Mouse (Mus musculus): Measurements from ENCODE around the gene Tsen54. TPM values are rescaled to one million over a fixed set of nuclear protein-coding genes. Genes with fewer than 3 reads are reported as not detected.

Gene Tsen54
- polyA plus RNA-seq, 1 experiment from 2014 or later: 20.5 TPM

DNA sequence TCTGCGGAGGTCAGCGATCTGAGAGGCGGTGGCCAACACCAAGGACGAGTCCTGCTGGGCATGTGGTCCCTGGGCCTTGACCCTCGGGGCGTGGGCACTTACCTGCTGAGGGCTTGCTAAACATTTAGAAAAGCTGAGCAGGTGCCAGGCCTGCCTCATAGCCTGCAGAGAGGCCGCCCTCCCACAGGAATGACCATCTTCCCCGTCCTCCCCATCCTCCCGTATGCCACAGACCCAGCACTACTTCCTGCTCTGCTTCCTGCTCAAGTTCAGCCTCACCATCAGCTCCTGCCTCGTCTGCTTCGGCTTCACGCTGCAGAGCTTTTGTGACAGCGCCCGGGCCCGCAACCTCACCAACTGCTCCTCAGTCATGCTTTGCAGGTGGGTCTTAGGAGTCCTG is 17.6 kb upstream of the Tsen54 start:
- WGBS: 88% methylated on average over 15 of the region's 15 CpGs
- no peaks in the 10 kb centered on the region for H3K9me3 ChIP-seq (ENCODE audit: control insufficient read depth, low read length)
- H3K27me3 ChIP-seq (ENCODE audit: control insufficient read depth, insufficient read depth, low read length): no peaks in the 10 kb centered on the region
- H3K9ac ChIP-seq (replicated peaks; ENCODE audit: low read length): no peak overlapping the region
- no peaks in the 10 kb centered on the region for H3K4me1 ChIP-seq (ENCODE audit: control insufficient read depth, insufficient read depth, low read length)
- DNase-seq: no peak
- H3K4me2 ChIP-seq (ENCODE audit: low read length): no peak overlapping the region
- no peak overlapping the region for H3K27ac ChIP-seq (replicated peaks; ENCODE audit: low read depth, low read length)
- H3K36me3 ChIP-seq (ENCODE audit: control insufficient read depth, insufficient read depth, low read length): peaks cover 99% of the 10 kb centered on the region
- ATAC-seq (ENCODE audit: low FRiP score, low TSS enrichment): no peak
- H3K4me3 ChIP-seq (replicated peaks; ENCODE audit: low read depth, low read length): no peak overlapping the region

DNA sequence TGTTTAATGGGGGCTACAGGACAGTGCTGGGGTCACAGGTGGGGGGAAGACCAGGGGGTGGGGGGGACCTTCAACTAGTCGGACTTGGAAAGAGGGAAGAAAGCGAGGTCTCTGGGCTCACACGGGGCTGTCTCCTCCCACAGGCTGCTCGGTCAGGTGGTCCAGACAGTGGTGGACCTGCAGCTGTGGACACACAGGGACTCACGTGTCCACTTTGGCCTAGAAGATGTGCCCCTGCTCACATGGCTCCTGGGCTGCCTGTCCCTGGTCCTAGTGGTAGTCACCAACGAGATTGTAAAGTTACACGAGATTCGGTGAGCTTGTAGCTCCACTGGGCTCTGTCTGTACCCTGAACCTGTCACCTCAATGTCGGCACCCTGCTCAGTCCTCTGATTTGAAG is 16.9 kb upstream of the Tsen54 start:
- H3K4me3 ChIP-seq (replicated peaks; ENCODE audit: low read depth, low read length): no peak overlapping the region
- 88% methylated on average over 9 of the region's 9 CpGs for WGBS
- H3K4me1 ChIP-seq (ENCODE audit: control insufficient read depth, insufficient read depth, low read length): no peaks in the 10 kb centered on the region
- no peaks in the 10 kb centered on the region for H3K9me3 ChIP-seq (ENCODE audit: control insufficient read depth, low read length)
- H3K27me3 ChIP-seq (ENCODE audit: control insufficient read depth, insufficient read depth, low read length): no peaks in the 10 kb centered on the region
- H3K36me3 ChIP-seq (ENCODE audit: control insufficient read depth, insufficient read depth, low read length): peaks cover 99% of the 10 kb centered on the region
- no peak overlapping the region for H3K4me2 ChIP-seq (ENCODE audit: low read length)
- H3K27ac ChIP-seq (replicated peaks; ENCODE audit: low read depth, low read length): no peak overlapping the region
- no peak overlapping the region for H3K9ac ChIP-seq (replicated peaks; ENCODE audit: low read length)
- no peak for ATAC-seq (ENCODE audit: low FRiP score, low TSS enrichment)
- DNase-seq: no peak

DNA sequence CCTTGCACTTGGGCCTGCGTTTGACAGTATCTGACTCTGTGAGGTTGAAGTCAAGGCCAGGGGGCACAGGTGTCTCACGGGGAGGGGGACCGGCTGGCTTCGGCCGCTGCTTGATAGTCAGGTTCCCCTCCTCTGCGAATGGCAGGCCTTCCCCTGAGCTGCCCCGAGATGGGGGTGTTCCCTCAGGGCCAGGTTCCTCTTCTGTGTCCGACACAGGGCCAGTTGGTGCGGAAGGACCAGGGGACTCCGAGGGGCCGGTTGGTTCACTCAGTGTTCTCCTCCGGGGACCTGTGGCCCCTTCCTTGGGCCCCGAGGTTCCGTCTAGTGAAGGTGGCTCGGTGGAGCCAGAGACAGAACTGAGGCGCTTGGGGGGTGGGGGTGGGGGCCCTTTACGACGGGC is 13.5 kb upstream of the Tsen54 start:
- H3K4me2 ChIP-seq (ENCODE audit: low read length): no peak overlapping the region
- H3K27me3 ChIP-seq (ENCODE audit: control insufficient read depth, insufficient read depth, low read length): no peaks in the 10 kb centered on the region
- 93% methylated on average over 18 of the region's 18 CpGs for WGBS
- H3K27ac ChIP-seq (replicated peaks; ENCODE audit: low read depth, low read length): no peak overlapping the region
- H3K9ac ChIP-seq (replicated peaks; ENCODE audit: low read length): no peak overlapping the region
- no peaks in the 10 kb centered on the region for H3K9me3 ChIP-seq (ENCODE audit: control insufficient read depth, low read length)
- H3K4me3 ChIP-seq (replicated peaks; ENCODE audit: low read depth, low read length): no peak overlapping the region
- ATAC-seq (ENCODE audit: low FRiP score, low TSS enrichment) (no peak), DNase-seq (no peak)
- peaks cover 90% of the 10 kb centered on the region for H3K36me3 ChIP-seq (ENCODE audit: control insufficient read depth, insufficient read depth, low read length)
- no peaks in the 10 kb centered on the region for H3K4me1 ChIP-seq (ENCODE audit: control insufficient read depth, insufficient read depth, low read length)

DNA sequence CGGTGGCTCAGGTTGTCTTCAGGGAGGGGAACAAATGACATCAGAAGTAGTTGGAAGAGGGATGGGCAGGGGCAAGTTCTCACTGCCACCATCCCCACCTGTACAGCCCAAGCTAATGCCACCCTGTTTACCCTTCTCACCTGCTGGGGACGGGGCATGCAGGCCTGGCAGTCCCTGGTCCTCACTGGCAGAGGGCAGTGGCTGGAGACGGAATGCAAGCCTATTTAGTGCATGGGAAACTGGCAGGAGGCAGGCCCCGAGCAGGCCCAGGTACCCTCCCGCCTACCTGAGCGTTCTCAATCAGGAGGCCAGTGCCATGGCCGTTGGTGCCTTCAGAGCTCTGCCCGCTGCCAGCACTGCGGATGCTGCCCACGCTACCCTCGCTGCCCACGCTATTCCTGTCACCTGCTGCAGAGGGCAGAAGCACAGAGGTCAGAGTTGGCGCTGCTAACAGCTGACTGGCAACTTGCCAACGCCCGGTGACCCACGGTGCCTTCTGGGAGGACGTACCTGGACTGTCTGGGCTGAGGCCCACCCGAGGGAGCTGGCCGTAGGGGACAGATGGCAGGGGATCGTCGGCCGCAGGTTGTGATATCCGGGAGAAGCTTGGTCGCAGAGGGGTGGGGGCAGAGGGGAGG is 11.3 kb upstream of the Tsen54 start:
- no peaks in the 10 kb centered on the region for H3K27me3 ChIP-seq (ENCODE audit: control insufficient read depth, insufficient read depth, low read length)

DNA sequence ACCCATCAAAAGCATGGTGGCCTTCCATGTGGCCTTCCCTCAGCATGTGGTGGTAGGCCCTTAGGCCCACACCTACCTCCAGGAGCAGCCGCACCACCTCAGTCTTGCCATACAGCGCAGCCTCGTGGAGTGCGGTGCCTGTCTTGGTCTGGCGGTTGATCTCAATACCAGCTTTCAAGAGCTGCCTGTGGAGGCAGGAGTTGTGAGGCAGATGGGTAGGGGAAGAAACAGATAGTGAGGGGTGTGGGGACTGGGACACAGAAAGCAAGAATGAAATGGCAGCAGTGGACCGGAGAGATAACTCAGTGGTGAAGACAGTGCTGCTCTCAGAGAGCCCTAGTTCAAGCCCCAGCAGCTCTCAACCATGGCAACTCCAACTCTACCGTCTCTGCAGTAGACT is 9.5 kb upstream of the Tsen54 start:
- peaks cover 21% of the 10 kb centered on the region for H3K4me1 ChIP-seq (ENCODE audit: control insufficient read depth, insufficient read depth, low read length)
- no peak for ATAC-seq (ENCODE audit: low FRiP score, low TSS enrichment)
- no peak for DNase-seq
- H3K4me3 ChIP-seq (replicated peaks; ENCODE audit: low read depth, low read length): no peak overlapping the region
- peaks cover 57% of the 10 kb centered on the region for H3K36me3 ChIP-seq (ENCODE audit: control insufficient read depth, insufficient read depth, low read length)
- no peak overlapping the region for H3K9ac ChIP-seq (replicated peaks; ENCODE audit: low read length)
- H3K27me3 ChIP-seq (ENCODE audit: control insufficient read depth, insufficient read depth, low read length): no peaks in the 10 kb centered on the region
- H3K4me2 ChIP-seq (ENCODE audit: low read length): no peak overlapping the region
- no peak overlapping the region for H3K27ac ChIP-seq (replicated peaks; ENCODE audit: low read depth, low read length)
- 98% methylated on average over 7 of the region's 7 CpGs for WGBS
- H3K9me3 ChIP-seq (ENCODE audit: control insufficient read depth, low read length): no peaks in the 10 kb centered on the region

More for the DNA sequence above, 11.3 kb upstream of the Tsen54 start:
- H3K4me3 ChIP-seq (replicated peaks; ENCODE audit: low read depth, low read length): no peak overlapping the region
- no peak for DNase-seq
- peaks cover 8% of the 10 kb centered on the region for H3K4me1 ChIP-seq (ENCODE audit: control insufficient read depth, insufficient read depth, low read length)
- ATAC-seq (ENCODE audit: low FRiP score, low TSS enrichment): no peak
- peaks cover 76% of the 10 kb centered on the region for H3K36me3 ChIP-seq (ENCODE audit: control insufficient read depth, insufficient read depth, low read length)
- H3K9me3 ChIP-seq (ENCODE audit: control insufficient read depth, low read length): no peaks in the 10 kb centered on the region
- no peak overlapping the region for H3K27ac ChIP-seq (replicated peaks; ENCODE audit: low read depth, low read length)
- H3K4me2 ChIP-seq (ENCODE audit: low read length): no peak overlapping the region
- 94% methylated on average over 24 of the region's 24 CpGs for WGBS
- H3K9ac ChIP-seq (replicated peaks; ENCODE audit: low read length): no peak overlapping the region

DNA sequence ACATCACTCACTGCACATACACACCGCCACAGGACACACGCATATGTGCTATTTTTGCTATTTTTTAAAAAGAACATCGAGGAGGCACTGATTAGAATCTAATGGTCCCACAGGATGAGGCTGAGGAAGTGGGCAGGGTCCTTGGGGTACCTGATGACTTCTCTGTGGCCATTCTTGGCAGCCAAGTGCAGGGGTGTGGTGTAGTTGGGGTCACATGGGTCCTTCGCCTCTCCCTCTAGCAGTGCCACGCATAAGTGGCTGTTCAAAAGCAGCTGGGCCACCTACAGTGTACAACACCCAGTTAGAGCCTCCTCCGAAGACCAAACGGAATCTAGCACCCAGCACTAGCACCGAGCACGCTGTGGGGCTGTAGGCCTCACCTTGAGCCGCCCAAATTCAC is 8.4 kb upstream of the Tsen54 start:
- Histone ChIP-seq H3K4me2 (ENCODE audit: low read length) (no peak overlapping the region), H3K27ac (replicated peaks; ENCODE audit: low read depth, low read length) (no peak overlapping the region)

DNA sequence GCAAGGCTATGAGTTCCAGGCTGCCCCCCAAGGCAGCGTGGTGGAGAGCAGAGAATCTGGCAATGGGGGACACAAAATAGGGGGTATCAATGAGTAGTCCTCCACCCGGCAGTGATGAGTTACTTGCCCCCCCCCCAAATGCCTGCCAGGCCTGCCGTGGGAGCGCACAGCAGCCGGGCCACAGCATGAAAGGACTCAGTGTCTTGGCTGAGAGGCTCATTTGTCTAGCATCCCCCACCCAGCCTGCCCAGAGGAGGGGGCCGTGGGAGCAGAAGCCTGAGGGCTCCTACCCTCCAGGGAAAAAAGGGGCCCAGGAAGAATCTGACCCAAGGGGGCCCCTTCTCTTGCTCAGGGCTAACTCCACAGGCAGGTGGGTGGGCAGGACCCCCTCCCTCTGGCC is 7.2 kb upstream of the Tsen54 start:
- peak overlapping the region; percentile 8; the same call in 1 of the 2 replicates for H3K4me2 ChIP-seq (ENCODE audit: low read length)
- 62% methylated on average over 6 of the region's 6 CpGs for WGBS

More for the DNA sequence above, 8.4 kb upstream of the Tsen54 start:
- Histone ChIP-seq H3K9me3 (ENCODE audit: control insufficient read depth, low read length) (no peaks in the 10 kb centered on the region), H3K4me3 (replicated peaks; ENCODE audit: low read depth, low read length) (no peak overlapping the region), H3K9ac (replicated peaks; ENCODE audit: low read length) (no peak overlapping the region), H3K4me1 (ENCODE audit: control insufficient read depth, insufficient read depth, low read length) (peaks cover 21% of the 10 kb centered on the region), H3K36me3 (ENCODE audit: control insufficient read depth, insufficient read depth, low read length) (peaks cover 50% of the 10 kb centered on the region), H3K27me3 (ENCODE audit: control insufficient read depth, insufficient read depth, low read length) (no peaks in the 10 kb centered on the region)
- 94% methylated on average over 10 of the region's 10 CpGs for WGBS
- ATAC-seq (ENCODE audit: low FRiP score, low TSS enrichment): no peak
- DNase-seq: no peak

DNA sequence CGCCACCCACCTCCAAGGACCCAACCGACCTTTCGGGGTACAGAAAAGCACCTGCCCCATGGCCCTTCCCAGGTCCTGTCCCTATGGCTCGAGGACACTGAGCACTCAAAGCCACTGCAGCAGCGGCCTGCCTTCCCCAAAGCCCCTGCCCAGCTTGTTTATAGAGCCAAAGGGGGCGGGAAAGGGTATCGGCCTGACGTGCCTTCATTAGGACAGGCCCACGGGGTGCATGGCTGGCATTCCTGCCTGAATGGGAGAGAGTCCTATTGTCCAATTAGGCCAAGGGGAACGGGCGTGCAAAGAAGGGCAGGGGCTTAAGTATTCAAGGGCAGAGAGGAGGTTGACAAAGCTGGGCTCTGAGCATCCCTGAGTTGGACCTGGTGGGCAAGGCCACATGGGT is 6.6 kb upstream of the Tsen54 start:
- H3K4me3 ChIP-seq (replicated peaks; ENCODE audit: low read depth, low read length): no peak overlapping the region
- no peaks in the 10 kb centered on the region for H3K27me3 ChIP-seq (ENCODE audit: control insufficient read depth, insufficient read depth, low read length)
- H3K27ac ChIP-seq (replicated peaks; ENCODE audit: low read depth, low read length): peak overlapping the region; percentile 61
- 62% methylated on average over 11 of the region's 11 CpGs for WGBS
- peak overlapping the region; percentile 75 for H3K4me2 ChIP-seq (ENCODE audit: low read length)
- H3K9me3 ChIP-seq (ENCODE audit: control insufficient read depth, low read length): no peaks in the 10 kb centered on the region
- peaks cover 32% of the 10 kb centered on the region for H3K4me1 ChIP-seq (ENCODE audit: control insufficient read depth, insufficient read depth, low read length)
- peak; percentile 38 for DNase-seq
- H3K9ac ChIP-seq (replicated peaks; ENCODE audit: low read length): no peak overlapping the region; the same call in 1 of the 2 replicates
- no peak for ATAC-seq (ENCODE audit: low FRiP score, low TSS enrichment)
- peaks cover 32% of the 10 kb centered on the region for H3K36me3 ChIP-seq (ENCODE audit: control insufficient read depth, insufficient read depth, low read length)

More for the DNA sequence above, 7.2 kb upstream of the Tsen54 start:
- peak overlapping the region; percentile 61; the same call in 1 of the 2 replicates for H3K27ac ChIP-seq (replicated peaks; ENCODE audit: low read depth, low read length)
- H3K9ac ChIP-seq (replicated peaks; ENCODE audit: low read length): no peak overlapping the region; the same call in 1 of the 2 replicates
- DNase-seq (peak; percentile 51), ATAC-seq (ENCODE audit: low FRiP score, low TSS enrichment) (peak; percentile 40; the same call in 1 of the 2 replicates)
- no peaks in the 10 kb centered on the region for H3K27me3 ChIP-seq (ENCODE audit: control insufficient read depth, insufficient read depth, low read length)
- H3K36me3 ChIP-seq (ENCODE audit: control insufficient read depth, insufficient read depth, low read length): peaks cover 38% of the 10 kb centered on the region
- no peak overlapping the region for H3K4me3 ChIP-seq (replicated peaks; ENCODE audit: low read depth, low read length)
- no peaks in the 10 kb centered on the region for H3K9me3 ChIP-seq (ENCODE audit: control insufficient read depth, low read length)
- H3K4me1 ChIP-seq (ENCODE audit: control insufficient read depth, insufficient read depth, low read length): peaks cover 25% of the 10 kb centered on the region

DNA sequence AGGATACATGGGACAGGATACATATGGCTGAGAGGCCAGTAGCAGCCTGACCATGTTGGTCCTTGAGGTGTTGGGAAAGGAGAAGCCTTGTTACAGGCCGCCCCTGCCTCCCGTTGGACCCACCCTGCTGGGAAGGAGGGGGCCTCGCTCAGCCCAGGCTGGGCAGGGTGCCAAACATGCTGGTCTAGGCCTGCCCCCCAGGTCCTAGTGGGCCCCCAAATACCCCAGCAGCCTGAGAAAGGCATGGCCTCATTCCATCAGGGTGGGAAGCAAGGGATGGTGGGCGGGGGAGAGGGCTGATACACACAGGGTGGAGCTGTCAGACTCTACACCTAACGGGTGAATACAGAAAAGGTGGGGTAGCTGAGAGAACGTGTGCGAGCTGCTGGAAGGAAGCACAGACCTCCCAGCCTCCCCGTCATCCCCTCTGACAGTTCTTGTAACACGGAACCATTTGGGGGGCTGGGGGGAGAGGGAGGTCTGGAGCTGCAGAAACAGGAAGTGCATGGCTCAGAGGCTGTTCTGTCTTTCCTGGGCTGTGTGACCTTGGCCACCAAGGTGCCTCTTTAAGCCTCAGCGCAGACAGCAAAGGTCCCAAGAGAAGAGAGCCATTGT is 5.7 kb upstream of the Tsen54 start:
- Histone ChIP-seq H3K9ac (replicated peaks; ENCODE audit: low read length) (0 out of 2 replicates have a peak overlapping the region, but pooled peaks have one; percentile 20), H3K27ac (replicated peaks; ENCODE audit: low read depth, low read length) (peak overlapping the region; percentile 61), H3K36me3 (ENCODE audit: control insufficient read depth, insufficient read depth, low read length) (peaks cover 23% of the 10 kb centered on the region), H3K9me3 (ENCODE audit: control insufficient read depth, low read length) (no peaks in the 10 kb centered on the region), H3K27me3 (ENCODE audit: control insufficient read depth, insufficient read depth, low read length) (no peaks in the 10 kb centered on the region), H3K4me2 (ENCODE audit: low read length) (peak overlapping the region; percentile 75), H3K4me1 (ENCODE audit: control insufficient read depth, insufficient read depth, low read length) (peaks cover 33% of the 10 kb centered on the region), H3K4me3 (replicated peaks; ENCODE audit: low read depth, low read length) (0 out of 2 replicates have a peak overlapping the region, but pooled peaks have one; percentile 2)
- DNase-seq (peak; percentile 72), ATAC-seq (ENCODE audit: low FRiP score, low TSS enrichment) (no peak)
- 53% methylated on average over 10 of the region's 10 CpGs for WGBS

Data from midbrain, embryonic 14.5 days (tissue).